Mouse (Mus musculus): ENCODE measurements around the gene Slc2a5.

Gene Slc2a5

GRCm38 (mm10) chr4:150102822-150103221 lies 16.3 kb upstream of the Slc2a5 start:
- no peak for DNase-seq (ENCODE audit: low read depth, low spot score)

- no peak for DNase-seq (ENCODE audit: low read depth, low spot score)
Measured at GRCm38 (mm10) chr4:150105671-150106070, 13.4 kb upstream of the Slc2a5 start.

- DNase-seq (ENCODE audit: low read depth, low spot score): no peak
Measured at GRCm38 (mm10) chr4:150106637-150107036, 12.4 kb upstream of the Slc2a5 start.

GRCm38 (mm10) chr4:150109636-150110035 lies 9.4 kb upstream of the Slc2a5 start:
- no peak for DNase-seq (ENCODE audit: low read depth, low spot score)

GRCm38 (mm10) chr4:150110373-150110772 lies 8.7 kb upstream of the Slc2a5 start:
- no peak for DNase-seq (ENCODE audit: low read depth, low spot score)

DNA sequence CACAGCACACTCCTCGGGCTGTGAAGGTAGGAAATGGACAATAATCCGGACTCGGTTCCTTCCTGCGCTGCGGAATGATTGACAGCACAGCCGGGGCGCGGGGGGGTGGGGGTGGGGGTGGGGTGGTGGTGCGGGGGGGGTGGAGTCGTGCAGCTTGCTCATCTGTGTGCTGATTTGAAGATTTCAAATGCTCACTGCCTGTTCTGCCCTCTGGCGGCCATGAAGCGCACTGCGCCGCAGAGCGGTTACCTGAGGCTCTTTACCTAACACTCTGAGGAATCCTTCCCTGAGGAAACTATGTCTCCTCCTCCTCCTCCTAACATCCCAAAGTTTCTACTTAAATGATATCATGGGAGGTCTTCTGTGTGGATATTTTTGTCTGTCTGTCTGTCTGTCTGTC lies 6.2 kb upstream of the Slc2a5 start:
- DNase-seq (ENCODE audit: low read depth, low spot score): peak; percentile 79

DNA sequence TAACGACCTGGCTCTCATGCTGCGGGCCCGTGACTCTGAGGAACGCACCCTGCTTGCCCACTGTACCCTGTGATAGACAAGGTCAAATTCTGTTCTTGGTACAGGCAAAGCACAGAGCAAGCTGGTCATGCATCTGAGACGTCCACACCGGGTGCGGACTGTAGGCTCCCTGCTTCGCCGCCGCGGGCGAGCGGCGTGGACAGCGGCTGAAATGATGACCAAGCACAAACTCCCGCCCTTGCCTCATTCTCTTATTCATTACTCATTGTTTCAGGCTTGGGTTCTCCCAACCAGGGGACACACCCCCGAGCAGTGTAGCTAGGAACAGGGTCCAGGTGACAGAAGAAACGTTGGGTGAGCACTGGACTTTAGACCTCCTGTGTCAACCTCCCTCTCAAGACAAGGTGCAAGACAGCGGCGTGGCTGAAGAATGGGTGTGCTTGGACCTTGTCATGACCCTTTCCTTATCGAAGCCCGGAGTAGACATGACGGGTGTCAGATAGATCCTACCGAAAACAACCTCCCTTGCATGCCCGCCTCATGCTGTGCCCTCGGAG lies 4.5 kb upstream of the Slc2a5 start:
- no peak for DNase-seq (ENCODE audit: low read depth, low spot score)

GRCm38 (mm10) chr4:150117311-150117710 lies 1.8 kb upstream of the Slc2a5 start:
- peak; percentile 30 for DNase-seq (ENCODE audit: low read depth, low spot score)

DNA sequence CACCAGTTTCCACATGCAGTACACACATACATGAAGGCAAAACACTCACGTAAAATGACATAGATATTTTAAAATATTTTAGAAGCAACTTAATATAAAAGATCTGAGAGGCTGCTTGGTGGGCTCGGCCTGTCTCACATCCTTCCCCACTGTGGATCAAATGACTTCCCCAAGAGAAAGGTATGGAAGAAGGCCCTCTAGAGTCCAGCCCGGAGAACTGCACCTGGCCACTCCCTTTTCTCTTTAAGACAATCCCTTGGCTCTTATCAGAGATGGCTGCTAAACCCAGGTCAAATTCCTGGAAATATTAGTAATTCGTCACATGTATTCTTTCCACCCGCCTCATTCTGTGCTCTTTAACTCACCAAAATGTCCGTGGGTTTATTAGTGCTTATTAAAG lies 920 bp upstream of the Slc2a5 start:
- no peak for DNase-seq (ENCODE audit: low read depth, low spot score)

GRCm38 (mm10) chr4:150119640-150120039 lies 557 bp downstream of the Slc2a5 start:
- DNase-seq (ENCODE audit: low read depth, low spot score): no peak

- DNase-seq (ENCODE audit: low read depth, low spot score): no peak
Measured at GRCm38 (mm10) chr4:150120173-150120833, 1.2 kb downstream of the Slc2a5 start.

- DNase-seq (ENCODE audit: low read depth, low spot score): no peak
Measured at GRCm38 (mm10) chr4:150121430-150121829, 2.3 kb downstream of the Slc2a5 start.

DNA sequence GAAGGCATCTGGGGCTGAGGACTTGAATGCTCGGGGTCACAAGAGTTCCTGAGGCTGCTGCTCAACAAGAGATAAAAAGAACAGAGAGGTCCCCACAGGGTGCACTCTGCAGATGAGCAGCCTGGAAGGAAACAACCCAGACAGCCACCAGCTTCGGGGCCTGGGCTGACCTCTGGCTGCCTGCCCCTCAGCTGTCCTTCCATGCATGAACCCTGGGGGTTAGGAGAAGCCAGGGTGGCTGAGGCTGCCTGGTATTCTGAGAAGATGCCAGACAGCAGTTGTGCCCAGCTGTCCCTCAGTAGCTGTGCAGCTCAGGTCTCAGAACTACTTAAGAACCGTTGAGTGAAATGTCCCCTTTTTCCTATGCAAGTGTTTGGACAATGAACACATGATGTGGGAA lies 3.4 kb downstream of the Slc2a5 start:
- no peak for DNase-seq (ENCODE audit: low read depth, low spot score)

DNA sequence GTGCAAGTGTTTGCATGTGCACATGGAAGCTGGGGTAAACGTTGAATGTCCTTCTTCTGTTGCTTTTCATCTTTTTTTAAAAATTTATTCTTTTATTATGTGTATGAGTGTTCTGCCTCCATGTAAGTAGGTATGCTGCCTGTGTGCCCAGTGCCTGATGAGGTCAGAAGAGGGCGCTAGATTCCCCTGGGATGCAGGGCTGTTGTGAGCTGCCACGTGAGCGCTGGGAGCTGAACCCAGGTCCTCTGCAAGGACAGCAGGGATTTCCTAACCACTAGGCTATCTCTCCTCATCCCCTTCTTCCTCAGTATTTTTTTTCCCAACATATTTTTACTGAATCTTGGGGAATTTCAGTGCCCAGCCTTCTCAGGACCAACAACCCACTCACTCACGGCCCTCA lies 7.3 kb downstream of the Slc2a5 start:
- no peak for DNase-seq (ENCODE audit: low read depth, low spot score)

- DNase-seq (ENCODE audit: low read depth, low spot score): no peak
Measured at GRCm38 (mm10) chr4:150127894-150128293, 8.8 kb downstream of the Slc2a5 start.

- DNase-seq (ENCODE audit: low read depth, low spot score): no peak
Measured at GRCm38 (mm10) chr4:150128571-150128970, 9.5 kb downstream of the Slc2a5 start.

- no peak for DNase-seq (ENCODE audit: low read depth, low spot score)
Measured at GRCm38 (mm10) chr4:150130661-150131060, 11.6 kb downstream of the Slc2a5 start.

DNA sequence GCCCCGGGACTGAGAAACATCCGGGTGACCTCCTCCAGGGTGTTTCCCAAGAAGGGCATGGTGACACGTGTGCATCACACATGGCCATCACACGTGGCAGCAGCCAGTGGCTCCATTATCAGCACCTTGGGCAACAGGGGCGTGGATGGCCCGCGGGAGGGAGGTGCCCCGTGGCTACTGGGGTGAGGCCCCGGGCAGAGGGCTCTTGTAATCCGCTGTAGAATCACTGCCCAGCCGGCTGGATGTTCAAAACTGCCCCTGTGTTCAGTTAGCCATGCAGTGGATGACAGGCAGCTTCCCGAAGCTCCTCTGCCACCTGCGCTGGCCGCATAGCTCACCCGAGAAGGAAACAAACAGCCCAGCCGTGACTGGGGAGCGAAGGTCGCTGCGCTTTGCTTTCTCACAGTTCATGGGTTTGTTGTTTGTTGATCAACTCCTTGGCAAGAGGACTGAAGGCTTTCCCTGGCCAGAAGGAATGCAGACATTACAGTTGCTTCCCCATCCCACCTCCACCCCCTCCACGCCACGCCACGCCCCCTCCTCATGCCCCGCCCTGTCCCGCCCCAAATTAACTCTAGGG lies 13.7 kb downstream of the Slc2a5 start:
- DNase-seq (ENCODE audit: low read depth, low spot score): no peak

GRCm38 (mm10) chr4:150135254-150135653 lies 16.2 kb downstream of the Slc2a5 start:
- no peak for DNase-seq (ENCODE audit: low read depth, low spot score)

DNA sequence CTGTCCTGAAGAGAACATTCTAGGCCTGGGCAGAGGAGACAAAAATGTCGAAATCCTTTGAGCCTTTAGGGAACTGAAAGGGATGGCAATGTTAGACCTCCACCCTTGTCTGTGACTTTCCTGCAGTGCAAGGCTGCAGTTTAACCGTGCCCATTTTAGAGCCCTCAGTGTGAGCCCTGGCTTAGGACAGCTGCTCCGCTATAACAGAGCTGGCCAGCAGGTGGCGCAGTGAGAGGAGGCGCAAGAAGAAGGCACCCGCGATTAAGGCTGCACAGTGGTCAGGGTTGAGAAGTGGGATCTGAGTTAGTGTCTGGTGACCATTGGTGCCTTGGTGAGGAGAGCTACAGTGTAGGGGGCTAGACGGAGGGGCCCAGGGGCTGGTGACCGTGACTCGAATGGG lies 17.6 kb downstream of the Slc2a5 start:
- peak; percentile 84 for DNase-seq (ENCODE audit: low read depth, low spot score)

DNA sequence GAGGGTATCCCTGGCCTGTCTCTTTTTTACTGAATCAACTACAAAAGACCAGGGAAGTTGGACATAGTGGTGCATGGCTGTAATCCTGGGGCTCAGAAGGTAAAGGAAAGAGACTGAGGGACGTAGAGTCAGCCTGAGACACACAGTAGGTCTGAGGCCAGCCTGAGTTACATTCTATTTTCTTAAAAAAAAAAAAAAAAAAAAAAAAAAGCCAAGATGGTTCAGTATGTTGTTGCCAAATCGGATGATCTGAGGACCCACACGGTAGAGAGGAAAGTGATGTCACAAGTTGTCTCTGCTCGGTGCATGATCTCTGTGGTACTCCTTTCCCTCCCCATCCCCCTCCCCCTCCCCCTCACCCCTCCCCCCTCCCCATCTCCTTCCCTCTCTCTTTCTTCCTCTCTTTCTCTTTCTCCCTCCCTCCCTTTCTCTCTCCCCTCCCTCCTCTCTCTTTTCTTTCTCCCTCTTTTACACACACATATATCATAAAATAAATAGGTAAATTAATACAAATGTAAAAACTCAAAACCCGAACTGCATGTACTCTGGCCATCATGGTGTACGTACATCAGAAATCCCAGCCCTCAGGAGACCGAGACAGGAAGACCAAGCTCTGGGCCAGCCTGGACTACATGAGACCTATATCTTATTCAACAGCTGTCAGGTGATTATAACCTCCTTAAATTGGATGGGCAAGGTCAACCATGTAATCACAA lies 18.4 kb downstream of the Slc2a5 start:
- no peak for DNase-seq (ENCODE audit: low read depth, low spot score)

DNA sequence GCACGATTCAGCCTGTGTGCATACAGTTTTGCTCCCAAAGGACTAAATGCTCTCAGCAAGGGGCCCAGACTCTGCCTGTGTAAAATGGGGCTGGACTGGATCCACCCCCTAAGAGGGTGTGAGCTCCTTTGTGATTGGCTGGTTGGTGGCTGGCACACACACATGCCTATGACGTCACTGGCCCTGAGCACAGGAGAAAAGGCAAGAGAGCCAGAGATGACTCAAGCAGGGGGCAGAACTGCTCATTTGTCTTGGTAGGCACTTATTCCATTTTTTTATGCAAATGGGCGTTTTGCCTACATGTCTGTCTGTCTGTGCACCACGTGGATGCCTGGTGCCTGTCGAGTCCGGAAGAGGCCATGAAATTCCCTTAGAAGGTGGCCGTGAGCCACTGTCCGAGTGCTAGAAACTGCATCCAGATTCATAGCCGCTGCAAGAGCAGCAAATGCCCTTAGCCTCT lies 19.0 kb downstream of the Slc2a5 start:
- peak; percentile 74 for DNase-seq (ENCODE audit: low read depth, low spot score)

DNA sequence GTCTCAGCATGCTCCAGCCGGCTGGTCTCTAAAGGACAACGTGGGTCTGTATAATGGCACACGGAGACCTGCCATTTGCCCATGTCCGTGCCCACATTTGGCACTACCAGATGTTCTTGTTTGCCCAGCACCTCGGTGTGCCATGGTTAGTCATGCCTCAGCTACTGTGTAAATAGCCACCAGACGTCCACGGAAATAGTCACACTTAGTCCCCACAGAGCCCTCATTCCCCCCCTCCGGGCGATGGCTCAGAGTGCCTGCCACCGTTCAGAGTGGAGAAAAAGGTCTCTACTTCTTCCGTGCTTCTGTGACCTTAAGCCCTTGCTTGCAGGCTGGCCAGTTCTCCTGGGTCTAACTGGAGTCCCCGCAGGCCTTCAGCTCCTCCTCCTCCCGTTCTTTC lies 20.0 kb downstream of the Slc2a5 start:
- no peak for DNase-seq (ENCODE audit: low read depth, low spot score)

Measured in CD4-positive, CD25-positive, alpha-beta regulatory T cell, adult 2 months (primary cell).